Mouse (Mus musculus) 416B (cell line): ENCODE measurements around the gene Vipr2.

ENCODE experiments used
- DNase-seq: peaks from one replicate; pipeline ENCODE4 v3.0.0; 2011; ENCODE audit warnings: low read depth

Gene Vipr2

DNA sequence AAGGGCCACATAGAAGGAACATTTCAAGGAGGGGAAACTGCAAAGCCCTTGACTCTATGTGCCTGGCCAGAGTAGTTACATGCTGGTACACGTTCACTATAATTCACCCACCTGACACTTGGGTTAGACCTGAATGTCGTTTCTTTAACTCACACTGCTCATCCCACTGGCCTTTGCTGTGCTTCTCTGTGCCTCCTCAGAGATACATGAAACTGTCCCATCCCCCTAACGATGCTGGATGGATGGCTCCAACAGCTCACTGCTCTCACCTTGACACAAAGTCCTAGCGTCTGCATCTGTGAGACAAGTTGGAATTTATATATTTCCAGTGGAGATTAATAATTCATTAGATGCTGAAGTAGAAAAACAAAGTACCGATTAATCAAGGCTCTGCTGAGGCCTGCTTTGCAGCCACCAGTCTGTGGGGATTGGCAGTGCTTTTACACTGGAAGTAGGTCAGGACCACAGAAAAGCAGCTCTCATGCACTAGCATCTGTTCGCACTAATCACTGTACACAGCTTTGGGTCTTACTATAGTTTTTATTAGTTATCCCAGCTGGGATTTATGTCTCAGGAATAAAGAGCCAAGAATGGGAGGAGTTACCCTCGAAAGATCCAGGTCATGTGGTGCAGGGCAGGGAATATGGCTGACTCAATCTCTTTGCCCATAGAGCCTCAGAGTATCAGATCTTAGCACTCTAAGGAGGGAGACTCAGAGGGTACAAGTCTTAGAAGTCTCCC is 79.4 kb downstream of the Vipr2 start:
- no peak for DNase-seq

DNA sequence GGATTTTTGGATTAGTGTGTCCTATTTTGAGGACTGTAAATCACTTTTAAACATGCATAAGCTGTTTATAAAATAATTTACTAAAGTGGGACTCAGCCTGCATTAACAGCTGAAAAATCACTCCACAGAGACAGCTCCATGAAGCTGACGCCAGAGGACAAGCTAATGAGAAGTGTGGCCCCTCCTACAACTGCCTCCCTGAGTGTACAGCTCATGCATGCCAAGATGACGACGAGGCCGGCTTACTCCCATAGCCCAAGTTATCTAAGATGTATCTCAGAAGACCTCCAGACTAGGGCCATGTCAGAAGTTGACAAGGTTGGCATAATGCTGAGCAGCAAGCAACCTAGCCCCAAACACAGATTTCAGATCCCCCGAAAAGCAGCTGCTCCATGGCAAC is 81.7 kb downstream of the Vipr2 start:
- no peak for DNase-seq

DNA sequence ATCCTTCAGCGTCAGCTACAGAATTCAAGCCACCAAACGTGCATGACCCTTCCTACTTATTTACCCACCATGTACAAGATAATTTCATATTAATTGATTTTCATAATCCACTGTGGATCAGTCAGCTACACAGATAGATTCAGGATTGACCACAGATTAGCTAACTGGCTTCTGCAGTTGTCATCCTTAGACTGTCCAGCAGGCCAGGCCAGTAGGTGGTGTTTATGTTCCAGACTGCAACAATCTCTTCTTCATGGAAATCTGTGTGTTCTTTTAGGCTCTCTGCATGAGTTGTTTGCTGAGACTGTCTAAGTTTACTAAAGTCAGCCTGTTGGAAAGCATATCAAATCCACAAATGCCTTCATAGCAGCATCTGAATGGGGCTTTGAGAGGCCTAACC is 82.2 kb downstream of the Vipr2 start:
- DNase-seq: no peak

DNA sequence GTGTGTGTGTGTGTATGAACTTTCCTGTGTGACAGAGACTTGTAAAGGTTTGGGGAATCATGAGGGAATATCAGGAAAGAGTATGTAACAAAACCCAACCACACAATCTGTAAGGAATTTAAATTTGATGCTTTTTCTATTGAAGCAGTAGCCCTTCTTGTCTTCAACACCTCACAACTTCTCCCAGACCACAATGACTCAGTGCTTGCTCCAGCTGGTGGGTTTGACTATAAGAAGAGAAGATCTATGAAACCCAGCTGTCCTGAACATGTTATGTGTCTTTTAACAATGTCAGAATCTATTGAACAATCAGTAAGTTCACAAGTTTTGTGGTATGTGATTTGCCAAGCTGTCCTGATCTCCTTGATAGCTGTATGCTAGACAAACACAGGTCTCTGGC is 87.8 kb downstream of the Vipr2 start:
- peak; percentile 54 for DNase-seq

DNA sequence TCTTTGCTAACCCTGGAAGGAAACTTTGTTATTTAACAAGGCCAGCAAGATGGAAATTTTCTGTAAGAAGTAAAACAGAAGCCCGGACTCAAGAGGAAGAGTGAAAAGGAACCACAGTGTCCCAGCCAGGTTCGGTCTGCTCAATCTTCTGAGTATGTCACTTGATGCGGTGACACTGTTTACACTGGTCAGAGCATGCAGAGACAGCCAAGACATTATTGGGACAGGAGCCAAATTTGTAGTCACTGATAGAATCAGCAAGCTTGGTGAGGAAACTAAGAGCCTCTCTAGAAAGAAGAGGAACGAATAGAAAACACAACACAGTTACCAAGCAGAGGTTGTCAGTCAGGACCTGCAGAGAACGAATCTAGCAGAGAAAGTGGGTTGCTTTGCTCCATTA is 92.1 kb downstream of the Vipr2 start:
- DNase-seq: peak; percentile 82

DNA sequence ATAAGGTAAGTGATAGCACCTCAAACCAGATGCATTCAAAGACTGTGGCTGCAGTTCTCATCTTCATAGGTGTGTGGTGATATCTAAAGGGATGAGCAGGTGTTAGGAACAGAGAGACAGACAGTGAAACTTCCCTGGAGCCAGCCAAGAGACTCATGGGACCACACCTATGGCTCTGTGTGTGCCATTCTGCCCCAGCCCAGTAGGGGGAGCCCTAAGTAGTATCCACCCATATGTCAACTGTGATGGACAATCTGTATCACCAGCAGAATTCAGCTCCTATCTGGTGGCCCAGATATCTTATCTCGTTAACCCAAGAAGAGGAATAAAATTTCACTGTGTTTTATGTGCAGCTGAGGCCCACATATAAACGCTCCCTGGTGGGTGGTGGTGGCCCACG is 99.4 kb downstream of the Vipr2 start:
- DNase-seq: peak; percentile 41

DNA sequence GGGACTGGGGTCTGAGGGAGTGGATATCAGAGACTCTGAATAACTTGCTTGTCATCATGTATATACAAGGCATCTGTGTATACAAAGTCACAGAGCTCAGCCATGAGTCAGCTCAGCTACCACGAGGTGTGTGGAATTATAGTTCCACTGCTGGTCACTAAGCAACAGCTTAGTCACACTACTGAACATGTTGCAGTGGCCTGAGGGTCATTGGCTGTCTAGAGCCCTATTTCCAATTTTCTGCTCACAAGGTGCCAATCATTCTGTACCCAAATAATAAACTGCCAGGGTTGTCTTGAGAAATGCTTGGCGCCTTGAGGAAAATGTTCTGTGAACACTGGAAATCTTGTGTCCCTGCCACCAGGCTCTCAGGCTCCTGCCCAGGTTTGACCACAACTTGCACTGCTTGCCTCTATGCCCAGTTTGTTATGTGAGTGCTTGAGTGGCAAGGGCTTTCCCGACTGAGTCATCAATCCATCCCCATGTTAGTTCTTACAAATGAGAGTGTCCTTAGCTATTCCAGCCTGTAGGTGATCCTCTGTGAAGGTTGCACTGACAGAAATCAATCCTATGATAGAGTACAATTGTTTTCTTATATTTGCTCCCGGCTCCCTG is 104.0 kb downstream of the Vipr2 start:
- DNase-seq: peak; percentile 38

DNA sequence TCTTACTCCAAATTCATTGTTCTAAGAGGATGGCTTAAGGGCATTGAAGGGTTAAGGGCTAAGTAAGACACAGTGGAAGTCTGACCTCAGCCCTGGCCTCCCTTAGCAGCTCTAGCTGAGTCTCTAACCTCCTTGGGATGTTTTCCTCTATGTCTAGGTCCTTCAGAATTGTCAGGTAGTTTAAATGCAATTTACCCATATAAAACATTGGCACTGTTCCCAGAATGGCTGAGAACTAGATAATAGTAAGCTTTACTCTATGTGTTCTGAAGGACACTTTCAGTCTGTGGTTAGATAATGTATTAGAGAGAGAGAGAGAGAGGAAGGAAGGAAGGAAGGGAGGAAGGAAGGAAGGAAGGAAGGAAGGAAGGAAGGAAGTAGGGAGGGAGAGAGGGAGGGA is 104.8 kb downstream of the Vipr2 start:
- DNase-seq: no peak

DNA sequence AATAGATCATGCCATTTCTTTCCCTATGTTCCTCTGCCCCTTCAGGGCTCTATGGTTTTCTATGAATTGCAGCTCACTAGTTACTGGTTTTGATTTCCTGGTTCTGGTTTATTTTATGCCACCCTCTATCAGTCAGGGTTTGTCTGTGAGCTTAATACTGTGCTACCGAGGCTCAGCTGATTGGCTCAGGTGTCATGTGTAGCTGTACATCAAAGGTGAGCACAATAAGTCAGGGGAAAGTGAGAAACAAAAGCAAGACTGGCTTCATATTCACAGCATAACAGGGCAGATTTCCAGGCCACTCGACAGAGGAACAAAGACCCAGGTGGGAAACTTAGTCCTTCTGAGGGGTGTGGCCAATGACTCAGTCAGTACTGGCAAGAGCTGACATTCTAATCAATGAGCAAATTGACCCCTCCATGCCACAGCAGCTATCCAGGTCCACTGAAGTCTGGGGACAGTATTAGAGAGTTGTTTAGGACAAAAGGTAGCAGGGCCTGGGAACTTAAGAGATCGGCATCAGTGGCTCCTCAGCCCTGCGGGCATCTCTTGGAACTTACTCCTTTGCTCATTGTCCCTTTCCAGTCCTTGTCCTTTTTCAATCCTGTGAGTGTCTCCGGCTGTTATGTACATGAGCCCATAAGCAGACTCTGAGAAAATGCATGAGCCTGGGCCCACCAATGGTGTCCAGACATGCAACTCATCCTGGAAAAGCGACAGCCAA is 105.8 kb downstream of the Vipr2 start:
- no peak for DNase-seq

DNA sequence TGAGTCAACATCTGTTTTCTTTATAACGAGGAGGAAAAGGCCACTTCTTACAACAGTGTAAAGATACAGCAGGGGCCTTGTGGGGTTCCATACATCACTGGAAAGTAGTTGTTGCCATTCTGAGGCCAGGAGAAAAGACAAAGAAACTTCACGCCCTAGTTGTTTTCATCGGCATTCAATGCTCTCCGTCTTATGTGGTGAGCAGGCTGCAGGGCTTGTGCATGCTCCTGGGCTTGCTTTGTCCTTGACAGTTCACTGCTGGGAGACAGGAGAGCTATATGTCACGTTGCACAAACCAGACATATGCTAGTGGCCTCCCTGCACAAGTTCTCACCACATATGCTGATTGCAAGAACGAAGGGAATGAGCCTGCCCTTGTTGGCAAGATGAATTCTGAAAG is 116.4 kb downstream of the Vipr2 start:
- DNase-seq: no peak

DNA sequence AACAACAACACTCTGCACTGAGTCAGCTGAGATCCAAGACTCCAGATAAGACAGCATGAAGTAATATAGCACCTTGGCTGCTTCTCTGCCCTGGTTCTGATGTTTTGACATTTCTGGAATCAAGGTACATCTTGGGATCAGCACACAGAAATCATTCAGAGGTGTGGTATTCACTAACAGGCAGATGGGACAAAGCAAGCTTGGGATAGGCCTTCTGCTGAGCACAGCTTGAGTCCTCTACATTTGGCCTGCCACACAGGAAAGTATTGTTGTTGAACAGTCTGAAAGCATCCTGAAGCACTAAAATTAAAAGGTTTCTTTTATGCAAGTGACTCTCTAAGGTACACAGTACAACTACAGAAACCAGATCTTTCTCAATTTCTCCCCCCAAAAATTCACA is 117.1 kb downstream of the Vipr2 start:
- DNase-seq: no peak
